Mouse (Mus musculus) bone marrow, adult 2 months (tissue): Measurements from ENCODE around the gene Rnf144a.

ENCODE experiments used
- CTCF ChIP-seq: fragments of 200-500 bp; IDR thresholded peaks from 2 replicates; pipeline ENCODE4 v1.5.1; 2011; ENCODE audit warnings: low read length, control low read depth; ENCODE audit not compliant: control insufficient read depth, insufficient read depth
- POLR2A ChIP-seq: fragments of 200-500 bp; IDR thresholded peaks from 2 replicates; pipeline ENCODE4 v1.6.1; 2011; ENCODE audit warnings: low read depth, mild to moderate bottlenecking, control low read depth, low read length, borderline replicate concordance; ENCODE audit not compliant: control insufficient read depth

GRCm38 (mm10) chr12:26302886-26303285 lies 112.2 kb downstream of the Rnf144a start:
- TF ChIP-seq POLR2A (no peak), CTCF (no peak)
